Mouse (Mus musculus) midbrain, embryonic 13.5 days (tissue): ENCODE measurements around the gene Rhox6. TPM values are rescaled to one million over a fixed set of nuclear protein-coding genes. Genes with fewer than 3 reads are reported as not detected.
"Not testable (repeated sequence)": the region's sequence is repeated elsewhere in the genome, so short reads cannot be mapped to it uniquely, and the experiment has no call there.

ENCODE experiments used
- ATAC-seq: fragments of 200-750 bp; cut with Nextera tagmentation; 2 replicates; pipeline ENCODE4 v1.8.0; 2017; ENCODE audit warnings: mild to moderate bottlenecking, moderate TSS enrichment, moderate library complexity
- H3K27ac ChIP-seq: fragments of 300-500 bp; sonication (generic); 2 replicates; pipeline ENCODE4 v1.5.1; 2015; ENCODE audit warnings: inconsistent platforms, mild to moderate bottlenecking, moderate library complexity
- H3K27me3 ChIP-seq: fragments of 300-500 bp; sonication (generic); 2 replicates; pipeline ENCODE4 v1.6.1; 2015; ENCODE audit warnings: mild to moderate bottlenecking, inconsistent platforms
- H3K36me3 ChIP-seq: fragments of 300-500 bp; sonication (generic); 2 replicates; pipeline ENCODE4 v1.6.1; 2015; ENCODE audit warnings: mild to moderate bottlenecking, inconsistent platforms
- H3K4me1 ChIP-seq: fragments of 300-500 bp; sonication (generic); replicated peaks from 2 replicates; pipeline ENCODE4 v1.6.1; 2015; ENCODE audit warnings: inconsistent platforms
- H3K4me2 ChIP-seq: fragments of 300-500 bp; sonication (generic); replicated peaks from 2 replicates; pipeline ENCODE4 v1.6.1; 2015; ENCODE audit warnings: moderate library complexity, mild to moderate bottlenecking, inconsistent platforms
- H3K4me3 ChIP-seq: fragments of 300-500 bp; sonication (generic); replicated peaks from 2 replicates; pipeline ENCODE4 v1.5.1; 2015; ENCODE audit warnings: mild to moderate bottlenecking, inconsistent platforms
- H3K9ac ChIP-seq: fragments of 300-500 bp; sonication (generic); replicated peaks from 2 replicates; pipeline ENCODE4 v1.6.1; 2015; ENCODE audit warnings: mild to moderate bottlenecking, inconsistent platforms
- H3K9me3 ChIP-seq: fragments of 300-500 bp; sonication (generic); 2 replicates; pipeline ENCODE4 v1.6.1; 2016; ENCODE audit warnings: mild to moderate bottlenecking, inconsistent platforms
- WGBS: fragments of 180-500 bp; shearing (Covaris S2); methylation state at CpG from one replicate; pipeline ENCODE4 v1.1.7; 2015; 5-methylcytosine and 5-hydroxymethylcytosine counted together
- polyA plus RNA-seq: library from polyadenylated mRNA; unstranded; fragments of >200 nt; fragmentation: Nextera tagmentation; extraction: Ambion mirVana; gene quantifications from 2 replicates; pipeline ENCODE4 v1.2.1, GENCODE M21; 2015

Gene Rhox6
- not detected in 2 replicates for polyA plus RNA-seq

DNA sequence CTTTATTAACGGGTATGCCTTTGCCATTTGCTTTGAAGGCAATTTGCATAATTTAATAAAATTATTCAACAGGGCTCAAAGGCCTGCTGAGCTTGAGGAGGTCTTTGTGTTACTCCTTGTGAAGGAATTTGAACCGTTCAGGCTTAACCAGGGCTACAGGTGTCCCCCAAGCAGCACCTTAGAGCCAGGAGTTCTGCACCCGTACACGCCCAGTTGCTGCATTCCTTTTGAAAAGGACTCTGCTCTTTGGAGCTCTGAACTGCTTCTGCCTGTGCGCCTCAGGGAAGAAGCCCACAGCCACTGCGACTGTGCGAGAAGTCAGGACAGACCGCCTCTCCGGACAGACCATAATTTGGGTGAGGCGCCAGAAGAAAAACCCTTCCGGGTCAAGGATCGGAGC, at the start of gene Rhox6:
Gene Rhox6 (plus strand): TSS at position 301 of the 400 bp plus-strand sequence.
- not testable (repeated sequence) for H3K4me3 ChIP-seq

GRCm38 (mm10) chrX:37807286-37808080, 19.2 kb upstream of the Rhox6 start:
- H3K9me3 ChIP-seq, result no peaks in the 10 kb centered on the region
- no peaks in the 10 kb centered on the region for H3K36me3 ChIP-seq
- no peak overlapping the region for H3K27ac ChIP-seq
- no peak overlapping the region for H3K4me3 ChIP-seq
- H3K27me3 ChIP-seq, result no peaks in the 10 kb centered on the region
- H3K4me1 ChIP-seq, result no peaks in the 10 kb centered on the region
- ATAC-seq, result no peak
- no peak overlapping the region for H3K9ac ChIP-seq
- 82% methylated on average over 15 of the region's 15 CpGs for WGBS
- no peak overlapping the region for H3K4me2 ChIP-seq

More for the DNA sequence above, at the start of gene Rhox6:
- not testable (repeated sequence) for H3K27ac ChIP-seq, H3K36me3 ChIP-seq, H3K27me3 ChIP-seq, H3K4me2 ChIP-seq, H3K4me1 ChIP-seq, ATAC-seq, H3K9me3 ChIP-seq, H3K9ac ChIP-seq
- 89% methylated on average over 4 of the region's 12 CpGs for WGBS

- H3K27ac ChIP-seq, result no peak overlapping the region
- H3K36me3 ChIP-seq, result no peaks in the 10 kb centered on the region
- WGBS, result 83% methylated on average over 2 of the region's 2 CpGs
- no peaks in the 10 kb centered on the region for H3K9me3 ChIP-seq
- no peaks in the 10 kb centered on the region for H3K27me3 ChIP-seq
- ATAC-seq, result no peak
- H3K9ac ChIP-seq, result no peak overlapping the region
- H3K4me3 ChIP-seq, result no peak overlapping the region
- no peak overlapping the region for H3K4me2 ChIP-seq
- no peaks in the 10 kb centered on the region for H3K4me1 ChIP-seq
These were observed 17.3 kb upstream of the Rhox6 start for GRCm38 (mm10) chrX:37809396-37809795.

DNA sequence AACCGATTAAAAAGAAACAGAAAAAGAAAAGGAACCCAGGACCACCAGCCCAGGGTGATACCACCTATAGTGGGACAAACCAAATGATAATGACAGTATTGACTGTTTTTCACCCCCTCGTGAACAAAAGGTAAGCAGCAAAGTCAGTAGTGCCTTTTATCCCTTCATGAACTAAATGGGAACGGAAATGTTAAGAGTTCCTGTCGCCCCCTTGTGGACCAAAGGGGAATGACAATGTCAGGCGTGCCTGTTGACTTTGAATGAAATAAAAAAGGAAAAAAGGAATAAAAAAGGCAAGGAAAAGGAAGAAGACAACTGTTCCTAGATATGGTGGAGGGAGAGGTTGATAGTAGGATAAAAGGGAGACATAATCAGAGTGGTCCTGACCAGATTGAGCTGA, 15.5 kb upstream of the Rhox6 start:
- no peaks in the 10 kb centered on the region for H3K4me1 ChIP-seq
- H3K4me2 ChIP-seq, result no peak overlapping the region
- H3K4me3 ChIP-seq, result no peak overlapping the region
- no peak overlapping the region for H3K9ac ChIP-seq
- no peaks in the 10 kb centered on the region for H3K27me3 ChIP-seq
- no peaks in the 10 kb centered on the region for H3K36me3 ChIP-seq
- ATAC-seq, result no peak
- H3K9me3 ChIP-seq, result no peaks in the 10 kb centered on the region
- no peak overlapping the region for H3K27ac ChIP-seq
- WGBS, result 38% methylated on average over 5 of the region's 5 CpGs

DNA sequence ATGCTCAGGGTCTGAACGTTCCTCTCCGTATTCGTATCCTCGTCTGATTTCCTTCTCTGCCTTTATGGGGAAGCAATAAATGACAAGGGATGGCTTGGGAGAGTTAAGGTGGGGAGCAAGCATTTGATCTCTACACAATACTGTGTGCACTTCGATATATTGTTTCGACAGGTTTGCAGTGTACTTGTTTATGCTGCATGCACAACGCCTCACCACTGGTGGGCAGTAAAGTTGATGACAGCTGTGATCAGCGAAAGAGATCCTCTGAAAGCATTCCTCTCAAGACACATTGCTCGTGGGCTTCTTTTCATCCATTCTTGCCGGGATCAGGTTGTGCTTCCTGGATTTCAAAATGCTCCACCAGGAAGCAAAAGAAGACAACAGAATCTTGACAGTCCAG, 11.0 kb upstream of the Rhox6 start:
- Histone ChIP-seq H3K27ac (no peak overlapping the region), H3K4me3 (no peak overlapping the region), H3K9ac (no peak overlapping the region), H3K4me1 (no peaks in the 10 kb centered on the region), H3K36me3 (no peaks in the 10 kb centered on the region), H3K9me3 (no peaks in the 10 kb centered on the region), H3K4me2 (no peak overlapping the region), H3K27me3 (no peaks in the 10 kb centered on the region)
- WGBS, result 78% methylated on average over 10 of the region's 10 CpGs
- no peak for ATAC-seq

GRCm38 (mm10) chrX:37831386-37831785, 4.7 kb downstream of the Rhox6 start, which contains the start of gene Rhox7a:
Gene Rhox7a (plus strand): TSS chrX:37831686.
- not testable (repeated sequence) for H3K9me3 ChIP-seq, ATAC-seq, H3K36me3 ChIP-seq, H3K27me3 ChIP-seq, H3K4me2 ChIP-seq, H3K4me3 ChIP-seq, H3K27ac ChIP-seq, H3K4me1 ChIP-seq, H3K9ac ChIP-seq
- WGBS, result 83% methylated on average over 8 of the region's 8 CpGs

GRCm38 (mm10) chrX:37871641-37872040, 44.9 kb downstream of the Rhox6 start:
- no peak overlapping the region for H3K27ac ChIP-seq
- H3K4me2 ChIP-seq, result no peak overlapping the region
- no peaks in the 10 kb centered on the region for H3K27me3 ChIP-seq
- no peak for ATAC-seq
- H3K9ac ChIP-seq, result no peak overlapping the region
- H3K36me3 ChIP-seq, result no peaks in the 10 kb centered on the region
- H3K4me3 ChIP-seq, result no peak overlapping the region
- H3K9me3 ChIP-seq, result no peaks in the 10 kb centered on the region
- no peaks in the 10 kb centered on the region for H3K4me1 ChIP-seq
- WGBS, result 97% methylated on average over 2 of the region's 2 CpGs

GRCm38 (mm10) chrX:37878844-37879243, 52.1 kb downstream of the Rhox6 start, which contains the start of gene Rhox8:
Gene Rhox8 (minus strand): TSS chrX:37878944.
- Histone ChIP-seq H3K9ac (no peak within 1 kb of the TSS), H3K27me3 (no peaks in the 10 kb centered on the region), H3K36me3 (no peaks in the 10 kb centered on the region), H3K27ac (no peak within 1 kb of the TSS), H3K4me2 (no peak within 1 kb of the TSS), H3K9me3 (no peaks in the 10 kb centered on the region), H3K4me1 (no peaks in the 10 kb centered on the region), H3K4me3 (no peak within 1 kb of the TSS)
- 72% methylated on average over 4 of the region's 4 CpGs for WGBS
- no peak for ATAC-seq

Other genes starting within 250 kb of the Rhox6 start
- not detected in 2 replicates for gene Rhox3f, start 245.9 kb upstream of the Rhox6 start, polyA plus RNA-seq
- gene Rhox4f, start 219.2 kb upstream of the Rhox6 start, polyA plus RNA-seq, result not detected in 2 replicates
- not detected in 2 replicates for gene Rhox3g, start 198.3 kb upstream of the Rhox6 start, polyA plus RNA-seq
- gene Rhox2g, start 183.4 kb upstream of the Rhox6 start, polyA plus RNA-seq, result not detected in 2 replicates
- gene Rhox4g, start 175.6 kb upstream of the Rhox6 start, polyA plus RNA-seq, result not detected in 2 replicates
- not detected in 2 replicates for gene Rhox3h, start 158.1 kb upstream of the Rhox6 start, polyA plus RNA-seq
- not detected in 2 replicates for gene Rhox2h, start 153.6 kb upstream of the Rhox6 start, polyA plus RNA-seq
- not detected in 2 replicates for gene Rhox5, start 22.1 kb upstream of the Rhox6 start, polyA plus RNA-seq
- gene Rhox7a, start 4.8 kb downstream of the Rhox6 start, polyA plus RNA-seq, result not detected in 2 replicates
- gene Rhox8, start 52.0 kb downstream of the Rhox6 start, polyA plus RNA-seq, result not detected in 2 replicates
- not detected in 2 replicates for gene Rhox7b, start 70.3 kb downstream of the Rhox6 start, polyA plus RNA-seq
- not detected in 2 replicates for gene Rhox9, start 74.9 kb downstream of the Rhox6 start, polyA plus RNA-seq
- gene Btg1-ps1, start 191.9 kb downstream of the Rhox6 start, polyA plus RNA-seq, result not detected in 2 replicates
- not detected in 2 replicates for gene Btg1-ps2, start 216.2 kb downstream of the Rhox6 start, polyA plus RNA-seq
- gene Rhox10, start 239.6 kb downstream of the Rhox6 start, polyA plus RNA-seq, result not detected in 2 replicates